Mouse (Mus musculus) bone marrow, adult 2 months (tissue): ENCODE data around the gene Il6. TPM values are rescaled to one million over a fixed set of nuclear protein-coding genes. Genes with fewer than 3 reads are reported as not detected.
"Not testable (repeated sequence)": the region's sequence is repeated elsewhere in the genome, so short reads cannot be mapped to it uniquely, and the experiment has no call there.

ENCODE experiments used
- H3K27ac ChIP-seq: fragments of 200-500 bp; 2 replicates; pipeline ENCODE4 v1.5.1; 2012; ENCODE audit warnings: low read depth, mild to moderate bottlenecking, control low read depth, inconsistent platforms, low read length; ENCODE audit not compliant: control insufficient read depth, poor library complexity, insufficient read depth
- H3K4me1 ChIP-seq: fragments of 200-500 bp; 2 replicates; pipeline ENCODE4 v1.6.1; 2011; ENCODE audit warnings: low read length; ENCODE audit not compliant: control insufficient read depth, insufficient read depth
- H3K4me3 ChIP-seq: fragments of 200-500 bp; replicated peaks from 2 replicates; pipeline ENCODE3; 2011; ENCODE audit warnings: mild to moderate bottlenecking, low read depth, low read length, control low read depth; ENCODE audit not compliant: control insufficient read depth
- CTCF ChIP-seq: fragments of 200-500 bp; IDR thresholded peaks from 2 replicates; pipeline ENCODE4 v1.5.1; 2011; ENCODE audit warnings: low read length, control low read depth; ENCODE audit not compliant: control insufficient read depth, insufficient read depth
- POLR2A ChIP-seq: fragments of 200-500 bp; IDR thresholded peaks from 2 replicates; pipeline ENCODE4 v1.6.1; 2011; ENCODE audit warnings: low read depth, mild to moderate bottlenecking, control low read depth, low read length, borderline replicate concordance; ENCODE audit not compliant: control insufficient read depth
- WGBS: fragments of 180-500 bp; shearing (Covaris S2); methylation state at CpG from one replicate; pipeline ENCODE4 v1.1.7; 2018; 5-methylcytosine and 5-hydroxymethylcytosine counted together
- polyA plus RNA-seq: library from polyadenylated mRNA; stranded (reverse); fragments of >200 nt; gene quantifications from 2 replicates; pipeline ENCODE4 v1.2.4, GENCODE M21; 2011; ENCODE audit warnings: low replicate concordance; ENCODE audit not compliant: missing spikeins, insufficient read depth, insufficient read length

The Il6 gene
- polyA plus RNA-seq, 1 experiment, result 2.4 TPM

DNA sequence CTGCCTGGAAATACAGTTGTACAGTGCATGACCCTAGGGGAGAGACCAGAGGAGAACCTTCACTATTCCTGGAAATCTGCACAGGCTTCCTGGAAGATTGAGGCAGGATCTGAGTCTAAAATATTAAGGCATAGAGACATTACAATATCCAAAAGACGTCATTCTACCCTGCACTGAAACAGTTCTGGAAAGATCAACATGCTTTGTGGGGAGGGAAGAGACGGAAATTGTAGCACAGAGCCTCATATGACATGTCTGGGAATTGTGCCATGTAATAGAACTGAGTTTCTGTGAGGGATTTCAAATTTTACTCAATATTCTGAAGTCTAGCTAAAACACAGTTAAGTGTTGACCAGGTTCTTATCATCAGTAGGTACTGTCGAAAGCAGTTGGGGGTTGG, 12.0 kb upstream of the Il6 start:
- WGBS, result 67% methylated on average over 3 of the region's 3 CpGs
- no peak overlapping the region for H3K27ac ChIP-seq
- H3K4me3 ChIP-seq, result no peak overlapping the region
- no peak for TF ChIP-seq CTCF
- no peak for TF ChIP-seq POLR2A
- H3K4me1 ChIP-seq, result no peaks in the 10 kb centered on the region

DNA sequence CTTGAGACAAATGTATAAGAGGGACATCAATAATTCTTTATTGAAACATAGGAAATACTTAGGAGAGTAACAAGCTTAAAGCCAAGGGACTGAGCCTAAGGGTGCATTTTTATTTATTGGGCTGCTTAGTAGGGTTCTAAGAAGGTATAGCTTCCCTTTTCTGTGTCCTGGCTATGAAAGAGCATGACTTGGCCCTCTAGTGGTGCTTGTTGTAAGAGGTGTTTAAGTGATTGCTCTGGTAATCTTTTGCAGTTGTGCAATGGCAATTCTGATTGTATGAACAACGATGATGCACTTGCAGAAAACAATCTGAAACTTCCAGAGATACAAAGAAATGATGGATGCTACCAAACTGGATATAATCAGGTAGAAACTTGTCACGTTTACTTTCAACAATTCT, 1.7 kb downstream of the Il6 start:
- WGBS, result 33% methylated on average over 2 of the region's 2 CpGs
- TF ChIP-seq CTCF, result no peak
- no peak for TF ChIP-seq POLR2A
- no peak overlapping the region for H3K4me3 ChIP-seq
- no peak overlapping the region for H3K27ac ChIP-seq
- peaks cover 2% of the 10 kb centered on the region for H3K4me1 ChIP-seq

DNA sequence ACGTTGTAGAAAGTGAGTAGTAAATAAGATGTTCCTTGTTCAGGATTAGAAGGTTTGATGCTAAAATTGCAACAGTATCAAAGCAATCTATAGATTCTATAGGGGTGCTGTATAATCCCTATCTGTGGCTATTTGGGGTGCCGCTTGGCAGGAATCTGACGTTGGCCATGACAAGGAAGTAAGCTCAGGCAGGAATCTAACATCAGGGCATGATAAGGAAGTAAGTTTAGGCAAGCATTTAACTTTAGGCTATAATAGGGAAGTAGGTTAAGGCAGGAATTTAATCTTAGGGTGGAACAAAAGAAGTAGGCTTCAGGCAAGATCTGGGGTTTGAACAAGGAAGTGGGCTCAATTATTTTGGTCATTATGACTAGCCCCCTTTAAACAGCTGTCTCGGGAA, 22.9 kb downstream of the Il6 start:
- WGBS, result 15% methylated on average over 4 of the region's 4 CpGs
- H3K4me3 ChIP-seq, H3K4me1 ChIP-seq, H3K27ac ChIP-seq: not testable (repeated sequence)

DNA sequence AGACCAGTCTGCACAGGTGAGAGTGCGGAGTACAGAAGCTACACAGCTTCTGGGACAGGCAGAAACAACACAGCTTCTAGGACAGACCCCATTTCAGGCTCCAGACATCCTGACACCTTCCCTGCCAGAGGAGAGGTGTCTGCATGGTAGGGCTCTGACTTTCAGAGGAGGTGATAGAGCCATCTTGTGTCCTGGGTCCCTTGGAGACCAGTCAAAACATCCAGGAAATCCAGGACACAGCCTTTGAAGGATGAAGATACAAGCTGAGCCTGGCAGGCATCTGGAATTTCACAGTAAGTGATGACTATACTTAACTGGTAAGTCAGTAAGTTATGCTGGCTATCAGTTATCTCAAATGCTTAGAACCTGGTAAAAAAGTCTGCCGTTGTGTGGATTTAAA, 24.2 kb downstream of the Il6 start:
- not testable (repeated sequence) for H3K4me3 ChIP-seq, H3K27ac ChIP-seq, H3K4me1 ChIP-seq
- 89% methylated on average over 2 of the region's 2 CpGs for WGBS

DNA sequence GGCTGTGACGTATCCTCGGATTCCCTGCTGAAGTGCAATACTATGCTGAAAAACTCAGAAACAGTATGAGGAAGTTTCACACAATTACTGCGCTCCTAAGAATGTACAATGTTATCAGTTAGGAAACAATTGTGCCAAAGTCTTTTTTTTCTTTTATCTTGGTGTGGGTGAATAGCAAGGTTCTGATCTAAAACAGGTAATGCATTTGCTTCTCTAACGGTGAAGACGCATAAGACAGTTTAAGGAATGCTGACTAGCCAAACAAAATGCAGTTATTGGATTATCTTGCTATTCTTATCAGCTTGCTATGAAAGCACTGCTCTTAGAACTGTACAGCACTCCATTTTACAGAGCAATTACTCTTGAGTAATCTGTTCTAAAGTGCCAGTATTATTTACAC, 26.4 kb downstream of the Il6 start:
- H3K4me1 ChIP-seq, H3K27ac ChIP-seq, H3K4me3 ChIP-seq: not testable (repeated sequence)
- 64% methylated on average over 5 of the region's 5 CpGs for WGBS

DNA sequence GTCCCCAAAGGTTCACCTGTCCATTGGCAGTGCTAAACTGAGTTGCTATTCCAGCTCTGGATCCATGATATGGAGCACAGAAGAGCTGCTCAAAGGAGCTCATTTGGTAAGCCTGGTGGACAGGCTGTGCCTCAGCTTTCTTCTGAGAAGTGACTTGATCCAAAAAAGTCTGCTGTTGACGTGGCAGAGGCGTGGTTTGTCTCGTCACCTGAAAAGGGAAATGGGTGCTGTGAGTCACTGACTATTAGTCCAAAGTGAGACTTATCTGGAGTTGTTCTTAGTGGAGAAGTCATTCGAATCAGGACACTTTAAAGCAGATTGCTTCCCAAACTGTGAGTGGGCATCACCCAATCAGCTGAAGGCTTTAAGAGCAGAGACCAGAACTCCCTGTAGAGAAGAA, 26.9 kb downstream of the Il6 start:
- H3K4me3 ChIP-seq, H3K27ac ChIP-seq, H3K4me1 ChIP-seq: not testable (repeated sequence)
- WGBS, result 29% methylated on average over 4 of the region's 4 CpGs

DNA sequence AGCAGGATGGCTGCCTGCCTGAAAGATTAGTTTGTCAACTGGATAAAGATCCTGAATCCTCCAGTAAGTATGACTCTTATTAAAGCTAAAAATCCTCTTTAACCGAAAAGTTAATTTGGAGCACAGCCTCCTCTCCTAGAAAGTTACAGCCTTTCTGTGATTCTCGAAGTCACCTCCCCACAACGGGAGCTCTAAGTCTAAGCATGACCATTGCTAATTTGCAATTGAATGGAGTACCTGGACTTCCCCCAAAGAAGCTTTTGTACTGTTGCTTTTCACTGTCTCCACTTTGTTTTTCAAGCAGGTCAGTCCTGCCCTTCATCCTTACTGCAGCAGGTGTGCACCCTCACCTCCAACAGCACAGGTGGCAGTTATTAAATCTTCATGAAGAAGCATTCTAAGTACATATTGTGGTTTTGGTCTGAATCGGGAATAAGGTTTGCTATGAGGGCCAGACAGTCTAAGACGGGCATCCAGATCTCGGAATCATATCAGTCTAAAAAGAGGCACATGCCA, 45.4 kb downstream of the Il6 start:
- no peak overlapping the region for H3K27ac ChIP-seq
- no peaks in the 10 kb centered on the region for H3K4me1 ChIP-seq
- TF ChIP-seq POLR2A, result no peak
- no peak for TF ChIP-seq CTCF
- no peak overlapping the region for H3K4me3 ChIP-seq
- WGBS, result 84% methylated on average over 6 of the region's 6 CpGs

DNA sequence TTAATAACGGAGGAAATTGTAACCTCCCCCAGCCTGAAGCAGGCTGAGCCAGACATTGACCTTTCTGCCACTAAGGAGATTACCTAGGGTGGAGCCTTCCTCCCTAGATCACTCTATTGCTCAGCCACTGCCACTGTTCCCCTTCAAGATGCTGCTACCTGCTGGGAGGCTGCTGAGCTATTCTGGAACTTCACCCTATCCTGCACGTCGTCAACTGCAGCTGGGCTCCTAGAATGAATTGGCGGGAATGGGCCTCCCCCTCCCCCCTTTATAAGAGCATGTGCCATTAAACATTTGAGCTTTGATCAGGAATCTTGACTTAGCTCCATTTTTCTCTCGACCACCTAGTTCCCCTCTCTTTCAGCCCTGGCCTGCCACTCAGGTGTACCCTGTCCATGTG, 46.7 kb downstream of the Il6 start:
- 90% methylated on average over 5 of the region's 5 CpGs for whole genome bisulfite sequencing
- not testable (repeated sequence) for H3K4me1 ChIP-seq, H3K27ac ChIP-seq, H3K4me3 ChIP-seq

DNA sequence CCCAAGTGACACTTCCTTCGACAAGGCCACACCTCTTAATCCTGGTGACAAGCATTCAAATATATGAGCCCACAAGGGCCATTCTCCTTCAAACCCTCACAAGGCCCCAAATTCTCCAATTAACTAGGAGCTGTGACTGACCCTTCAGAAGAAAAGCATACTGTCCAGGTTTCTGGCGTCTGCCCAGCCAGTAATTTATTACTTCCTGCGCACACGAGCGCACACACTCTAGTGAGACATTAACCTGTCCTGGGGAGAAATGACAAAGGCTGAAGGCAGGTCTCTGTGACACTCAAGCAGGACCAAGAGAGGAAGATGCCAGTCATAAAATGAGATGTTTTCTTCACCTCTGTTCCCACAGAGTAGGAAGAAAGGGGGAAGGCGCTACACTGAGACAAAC, 54.8 kb downstream of the Il6 start:
- peaks cover 1% of the 10 kb centered on the region; the same call in 1 of the 2 replicates for H3K4me1 ChIP-seq
- H3K4me3 ChIP-seq, result no peak overlapping the region
- TF ChIP-seq POLR2A (no peak), CTCF (no peak)
- no peak overlapping the region for H3K27ac ChIP-seq
- 63% methylated on average over 6 of the region's 6 CpGs for WGBS

Other genes with a start within 250 kb of the Il6 start
- 80.0 and 89.6 TPM in 2 replicates for gene Tyms, start 60.5 kb downstream of the Il6 start, polyA plus RNA-seq
- not detected in 2 replicates for gene Garem2, start 92.0 kb downstream of the Il6 start, polyA plus RNA-seq
- gene 3110082J24Rik, start 93.0 kb downstream of the Il6 start, polyA plus RNA-seq, result not detected in 2 replicates
- 25.7 and 51.3 TPM in 2 replicates for gene Hadha, start 142.0 kb downstream of the Il6 start, polyA plus RNA-seq
- gene Hadhb, start 142.1 kb downstream of the Il6 start, polyA plus RNA-seq, result 27.3 and 32.3 TPM in 2 replicates
- gene Adgrf3, start 192.6 kb downstream of the Il6 start, polyA plus RNA-seq, result not detected in 2 replicates
- 4.6 and 7.5 TPM in 2 replicates for gene Selenoi, start 219.5 kb downstream of the Il6 start, polyA plus RNA-seq